In genomic region chr11:104638006-104638405, GRCm38 (mm10) we compare ENCODE assay signal across 26 mouse cellular contexts. TPM values are rescaled to one million over a fixed set of nuclear protein-coding genes. Genes with fewer than 3 reads are reported as not detected.
DNase-seq lines count a peak whose midpoint lies in the region; ATAC-seq and TF ChIP-seq lines count a peak whose summit lies in the region.
"Had no signal": no experiment of that assay in that cellular context is flagged by ENCODE, and none has a peak within 500 bp of the region (broad histone marks: within the 10 kb centered on the region; RNA-seq: fewer than 3 reads in every experiment).

No protein-coding gene starts in this region.

- 44% methylated on average over 5 of the region's 5 CpGs for WGBS in embryonic facial prominence, embryonic 14.5 days
- 44% methylated on average over 5 of the region's 5 CpGs for WGBS in embryonic facial prominence, embryonic 10.5 days
- 59% methylated on average over 5 of the region's 5 CpGs for WGBS in midbrain, postnatal 0 days
- WGBS in midbrain, embryonic 14.5 days = 68% methylated on average over 5 of the region's 5 CpGs

- H3K9ac ChIP-seq in embryonic facial prominence, embryonic 14.5 days (ENCODE audit: low read depth, low read length) = no peak overlapping the region
- no peak overlapping the region for H3K9ac ChIP-seq in midbrain, postnatal 0 days (replicated peaks; ENCODE audit: low read length, poor library complexity, severe bottlenecking)
- no peak overlapping the region for H3K9ac ChIP-seq in midbrain, embryonic 14.5 days (replicated peaks; ENCODE audit: low read length)
- H3K9ac ChIP-seq: embryonic facial prominence, embryonic 12.5 days; forebrain, embryonic 12.5 days; heart, embryonic 12.5 days; hindbrain, embryonic 15.5 days had no signal

- no peak for ATAC-seq in embryonic facial prominence, embryonic 14.5 days (ENCODE audit: low read depth)
- ATAC-seq in midbrain, postnatal 0 days (ENCODE audit: low FRiP score) = no peak
- no peak for ATAC-seq in midbrain, embryonic 14.5 days (ENCODE audit: low FRiP score, low TSS enrichment)
- ATAC-seq: CD4-positive, CD25-positive, alpha-beta regulatory T cell, adult 4 months; forebrain, embryonic 16.5 days; inflammation-experienced regulatory T-cells, adult 6 months; intestine, postnatal 0 days had no signal

- no peaks in the 10 kb centered on the region for H3K4me1 ChIP-seq in embryonic facial prominence, embryonic 14.5 days (ENCODE audit: control insufficient read depth, insufficient read depth, low read length)
- peaks cover 18% of the 10 kb centered on the region for H3K4me1 ChIP-seq in embryonic facial prominence, embryonic 10.5 days
- no peaks in the 10 kb centered on the region for H3K4me1 ChIP-seq in midbrain, postnatal 0 days (ENCODE audit: insufficient read depth, low read length)
- H3K4me1 ChIP-seq in midbrain, embryonic 14.5 days (ENCODE audit: control insufficient read depth, insufficient read depth, low read length) = no peaks in the 10 kb centered on the region
- H3K4me1 ChIP-seq: embryonic facial prominence, embryonic 12.5 days; forebrain, embryonic 12.5 days; heart, embryonic 12.5 days; hindbrain, embryonic 15.5 days had no signal

- no peaks in the 10 kb centered on the region for H3K36me3 ChIP-seq in embryonic facial prominence, embryonic 14.5 days (ENCODE audit: control insufficient read depth, insufficient read depth, low read length)
- no peaks in the 10 kb centered on the region for H3K36me3 ChIP-seq in embryonic facial prominence, embryonic 10.5 days (replicated peaks)
- no peaks in the 10 kb centered on the region for H3K36me3 ChIP-seq in midbrain, postnatal 0 days (ENCODE audit: insufficient read depth, low read length)
- H3K36me3 ChIP-seq in midbrain, embryonic 14.5 days (ENCODE audit: control insufficient read depth, insufficient read depth, low read length) = no peaks in the 10 kb centered on the region
- H3K36me3 ChIP-seq: embryonic facial prominence, embryonic 12.5 days; forebrain, embryonic 12.5 days; G1E; heart, embryonic 12.5 days; hindbrain, embryonic 10.5 days; hindbrain, embryonic 15.5 days had no signal

- no peaks in the 10 kb centered on the region for H3K27me3 ChIP-seq in embryonic facial prominence, embryonic 14.5 days (replicated peaks; ENCODE audit: control insufficient read depth, insufficient read depth, low read length)
- H3K27me3 ChIP-seq in embryonic facial prominence, embryonic 10.5 days (replicated peaks; ENCODE audit: low read depth, poor library complexity, severe bottlenecking) = no peaks in the 10 kb centered on the region
- H3K27me3 ChIP-seq in midbrain, postnatal 0 days (ENCODE audit: insufficient read depth, low read length) = no peaks in the 10 kb centered on the region
- no peaks in the 10 kb centered on the region for H3K27me3 ChIP-seq in midbrain, embryonic 14.5 days (ENCODE audit: control insufficient read depth, insufficient read depth, low read length)
- H3K27me3 ChIP-seq: embryonic facial prominence, embryonic 12.5 days; forebrain, embryonic 12.5 days; heart, embryonic 12.5 days; hindbrain, embryonic 15.5 days had no signal

- H3K4me2 ChIP-seq in embryonic facial prominence, embryonic 14.5 days (ENCODE audit: low read depth, low read length) = no peak overlapping the region
- H3K4me2 ChIP-seq in midbrain, postnatal 0 days (ENCODE audit: low read depth, low read length, poor library complexity, severe bottlenecking) = no peak overlapping the region
- no peak overlapping the region for H3K4me2 ChIP-seq in midbrain, embryonic 14.5 days (ENCODE audit: low read length)
- H3K4me2 ChIP-seq: embryonic facial prominence, embryonic 12.5 days; forebrain, embryonic 12.5 days; heart, embryonic 12.5 days; hindbrain, embryonic 15.5 days had no signal

- H3K4me3 ChIP-seq in embryonic facial prominence, embryonic 14.5 days (ENCODE audit: low read depth, low read length) = no peak overlapping the region
- no peak overlapping the region for H3K4me3 ChIP-seq in embryonic facial prominence, embryonic 10.5 days
- no peak overlapping the region for H3K4me3 ChIP-seq in midbrain, postnatal 0 days (ENCODE audit: low read depth, low read length)
- no peak overlapping the region for H3K4me3 ChIP-seq in midbrain, embryonic 14.5 days (replicated peaks; ENCODE audit: low read depth, low read length)
- H3K4me3 ChIP-seq: embryonic facial prominence, embryonic 12.5 days; forebrain, embryonic 12.5 days; heart, adult 2 months; heart, embryonic 12.5 days; hindbrain, embryonic 10.5 days; hindbrain, embryonic 15.5 days had no signal

- no peaks in the 10 kb centered on the region for H3K9me3 ChIP-seq in embryonic facial prominence, embryonic 14.5 days (ENCODE audit: control insufficient read depth, low read length)
- H3K9me3 ChIP-seq in embryonic facial prominence, embryonic 10.5 days = no peaks in the 10 kb centered on the region
- H3K9me3 ChIP-seq in midbrain, postnatal 0 days (ENCODE audit: low read length) = no peaks in the 10 kb centered on the region
- H3K9me3 ChIP-seq in midbrain, embryonic 14.5 days (ENCODE audit: control insufficient read depth, low read length) = no peaks in the 10 kb centered on the region
- H3K9me3 ChIP-seq: embryonic facial prominence, embryonic 12.5 days; forebrain, embryonic 12.5 days; G1E; heart, embryonic 12.5 days; hindbrain, embryonic 10.5 days; hindbrain, embryonic 15.5 days had no signal

- no peak for TF ChIP-seq CTCF in midbrain, postnatal 0 days (IDR thresholded peaks at IDR 0.05)

- peak; percentile 12 for DNase-seq in embryonic facial prominence, embryonic 14.5 days (ENCODE audit: low spot score)
- no peak for DNase-seq in embryonic facial prominence, embryonic 10.5 days (ENCODE audit: low spot score)
- peak; percentile 49 for DNase-seq in midbrain, postnatal 0 days (ENCODE audit: low spot score)
- no peak for DNase-seq in midbrain, embryonic 14.5 days
- DNase-seq in Muller cell, postnatal 12 days (ENCODE audit: inconsistent ontology term) = peak; percentile 56
- DNase-seq in forelimb bud, embryonic 11.5 days (ENCODE audit: low read depth, low spot score) = peak; percentile 3
- DNase-seq in kidney, postnatal 36 days = no peak
- DNase-seq: adrenal gland, postnatal 14 days; cerebellum, adult 18-20 months; cerebellum, postnatal 14 days; gastrocnemius, postnatal 14 days; heart, adult 2 months had no signal

- no peak overlapping the region; the same call in 1 of the 2 replicates for H3K27ac ChIP-seq in embryonic facial prominence, embryonic 14.5 days (replicated peaks; ENCODE audit: low read depth, low read length)
- no peak overlapping the region; the same call in 1 of the 2 replicates for H3K27ac ChIP-seq in embryonic facial prominence, embryonic 10.5 days (replicated peaks)
- no peak overlapping the region for H3K27ac ChIP-seq in midbrain, postnatal 0 days (ENCODE audit: low read depth, low read length)
- no peak overlapping the region for H3K27ac ChIP-seq in midbrain, embryonic 14.5 days (replicated peaks; ENCODE audit: low read depth, low read length)
- H3K27ac ChIP-seq: embryonic facial prominence, embryonic 12.5 days; forebrain, embryonic 12.5 days; heart, adult 2 months; hindbrain, embryonic 10.5 days; hindbrain, embryonic 15.5 days had no signal

RNA-seq across cellular contexts. Expression of gene Itgb3, which starts 30.2 kb away (rescaled TPM):
- polyA plus RNA-seq in embryonic facial prominence, embryonic 14.5 days (2014; fragmentation: Nextera tagmentation; extraction: Ambion mirVana) = 2.1 and 2.6 TPM in 2 replicates
- 2.9 and 4.2 TPM in 2 replicates for polyA plus RNA-seq in embryonic facial prominence, embryonic 10.5 days (2016; fragmentation: Nextera tagmentation; extraction: Ambion mirVana)
- 1.5 and 1.7 TPM in 2 replicates for total RNA-seq in midbrain, postnatal 0 days (2014; rRNA removed)
- 0.62 and 0.83 TPM in 2 replicates for polyA plus RNA-seq in midbrain, postnatal 0 days (2015; fragmentation: Nextera tagmentation; extraction: Ambion mirVana)
- 0.23 and 0.28 TPM in 2 replicates for polyA plus RNA-seq in midbrain, embryonic 14.5 days (2014; fragmentation: Nextera tagmentation; extraction: Ambion mirVana)

RNA-seq across cellular contexts. Expression of gene Gm11639, which starts 47.5 kb away (rescaled TPM):
- 0.01 TPM in 1 of 2 replicates, not detected in the other for polyA plus RNA-seq in embryonic facial prominence, embryonic 14.5 days (2014; fragmentation: Nextera tagmentation; extraction: Ambion mirVana)
- polyA plus RNA-seq in embryonic facial prominence, embryonic 10.5 days (2016; fragmentation: Nextera tagmentation; extraction: Ambion mirVana) = not detected in 2 replicates
- under 0.01 TPM in 2 replicates for total RNA-seq in midbrain, postnatal 0 days (2014; rRNA removed)
- 0.01 and 0.33 TPM in 2 replicates for polyA plus RNA-seq in midbrain, postnatal 0 days (2015; fragmentation: Nextera tagmentation; extraction: Ambion mirVana)
- 0.01 TPM in 1 of 2 replicates, not detected in the other for polyA plus RNA-seq in midbrain, embryonic 14.5 days (2014; fragmentation: Nextera tagmentation; extraction: Ambion mirVana)
- total RNA-seq: common myeloid progenitor, adult 5-6 weeks; gastrocnemius, adult 18-20 months had no signal
- polyA plus RNA-seq: forebrain, embryonic 12.5 days; G1E; gonadal fat pad, adult 2 months; heart, adult 2 months; heart, embryonic 16.5 days; hindbrain, embryonic 10.5 days; intestine, postnatal 0 days had no signal

Comparison
In these comparisons a context has a peak if more than half of its experiments do, and no peak if none do; other contexts are left out.
1. DNase-seq: peak in embryonic facial prominence, embryonic 14.5 days (single experiment), midbrain, postnatal 0 days (single experiment), Muller cell, postnatal 12 days (single experiment) and forelimb bud, embryonic 11.5 days (single experiment); none in embryonic facial prominence, embryonic 10.5 days (single experiment), midbrain, embryonic 14.5 days (single experiment) and kidney, postnatal 36 days (0 of 2).